Mouse (Mus musculus): ENCODE results near the gene Ascl2.

Gene Ascl2

DNA sequence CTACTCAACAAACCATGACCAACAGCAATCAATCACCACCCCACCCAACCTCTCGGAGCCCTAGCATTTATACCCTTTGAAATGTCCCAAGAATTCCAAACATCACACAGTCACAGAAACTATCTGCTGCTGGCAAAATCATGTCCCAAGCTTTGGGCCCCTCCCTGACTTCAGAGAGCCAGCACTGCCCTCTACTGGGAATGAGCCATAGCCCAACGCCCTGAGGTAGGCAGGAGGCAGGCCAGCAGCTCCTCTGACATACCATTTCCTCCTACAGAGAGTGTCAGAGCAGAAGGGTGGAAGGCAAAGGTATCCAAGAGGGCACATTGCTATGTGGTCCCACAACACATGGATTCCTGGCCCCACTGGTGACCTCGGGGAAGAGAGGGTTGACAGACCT is 33.6 kb upstream of the Ascl2 start:
- no peak for DNase-seq (ENCODE audit: low spot score in 2 of 2)

DNA sequence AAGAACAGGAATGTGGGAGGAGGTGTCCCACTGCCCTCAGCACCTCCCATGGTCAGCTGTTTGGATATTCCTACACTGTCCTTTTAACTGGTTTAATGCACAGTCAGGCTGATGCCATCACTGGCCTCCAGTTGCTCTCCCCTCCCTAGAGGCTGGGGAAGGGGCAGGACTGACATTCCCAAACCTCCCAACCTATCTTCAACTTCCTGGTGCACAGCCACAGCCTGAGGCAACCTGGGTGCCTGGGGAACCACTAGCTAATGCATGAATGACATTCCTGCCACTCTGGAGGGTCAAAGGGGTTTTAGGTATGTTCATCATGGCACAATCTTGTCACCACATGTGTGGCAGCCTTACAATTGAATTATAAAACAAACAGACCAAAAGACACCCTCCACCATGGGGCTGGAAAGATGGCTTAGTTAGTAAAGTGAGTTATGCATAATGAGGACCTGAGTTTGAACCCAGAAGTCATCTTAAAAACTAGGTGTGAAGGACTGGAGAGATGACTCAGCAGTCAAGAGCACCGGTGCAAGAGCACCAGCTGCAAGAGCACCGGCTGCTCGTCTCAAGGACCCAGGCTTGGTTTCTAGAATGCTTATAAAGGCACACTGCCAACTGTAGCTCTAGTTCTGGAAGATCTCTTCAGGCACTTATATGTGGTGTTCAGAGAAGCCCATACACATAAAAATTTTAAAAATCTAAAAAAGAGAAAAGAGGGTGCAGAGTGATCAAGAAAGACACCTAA is 28.5 kb upstream of the Ascl2 start:
- no peak for DNase-seq (ENCODE audit: low spot score in 2 of 2)

DNA sequence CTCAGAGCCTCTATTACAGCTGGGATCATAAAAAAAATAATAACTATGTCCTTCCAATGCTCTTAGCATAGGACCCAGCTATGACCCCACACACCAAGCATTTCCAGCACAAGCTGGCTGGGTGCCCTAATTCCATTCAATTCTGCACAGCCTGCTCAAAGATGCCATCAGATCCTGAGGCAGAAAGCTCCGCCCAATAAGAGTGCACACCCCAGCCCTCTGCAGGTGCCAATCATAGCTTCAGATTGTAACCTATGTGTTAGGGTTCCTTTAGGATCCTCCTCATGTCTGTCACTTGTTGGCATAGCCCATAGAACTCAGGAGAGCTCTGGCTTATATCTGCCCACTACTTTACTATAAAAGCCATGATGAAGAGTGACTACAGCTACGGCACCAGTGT is 27.9 kb upstream of the Ascl2 start:
- no peak for DNase-seq (ENCODE audit: low spot score in 2 of 2)

DNA sequence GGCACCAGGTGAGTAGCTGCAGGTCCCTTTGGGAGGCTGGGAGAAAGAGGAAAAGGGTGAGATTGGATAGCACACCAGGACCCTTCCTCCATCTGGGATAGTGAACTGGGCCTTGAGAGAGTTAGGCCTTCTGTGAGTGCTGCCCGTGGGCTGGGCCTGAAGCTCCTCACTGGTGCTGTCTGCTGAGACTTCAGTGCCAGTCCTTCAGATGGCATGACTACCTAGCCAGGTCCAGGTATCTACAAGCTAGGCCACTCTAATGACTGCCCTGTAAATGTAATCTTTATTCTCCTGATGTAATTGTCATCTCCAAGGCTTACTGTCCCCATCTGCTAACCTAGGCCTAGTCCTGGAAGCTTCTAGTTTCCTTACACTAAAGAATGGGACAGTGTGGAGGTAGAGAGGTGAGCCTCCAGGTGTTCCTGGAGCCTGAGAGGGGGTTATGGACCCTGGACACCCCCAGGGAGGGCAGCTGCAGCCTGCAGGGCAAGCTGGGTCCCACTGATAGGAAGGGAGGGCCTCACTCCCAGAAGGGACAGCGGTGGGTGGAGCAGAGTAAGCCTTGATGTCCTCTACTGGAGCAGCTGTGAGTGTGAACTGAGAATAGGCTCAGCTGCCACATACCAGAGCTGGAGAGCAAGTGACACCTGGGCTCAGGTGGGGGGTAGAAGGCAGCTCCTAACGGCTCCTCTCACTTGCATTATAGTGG is 26.7 kb upstream of the Ascl2 start:
- no peak for DNase-seq (ENCODE audit: low spot score in 2 of 2)

GRCm38 (mm10) chr7:142995004-142995403 is 25.9 kb upstream of the Ascl2 start:
- DNase-seq (ENCODE audit: low spot score in 2 of 2) = no peak

- no peak for DNase-seq (ENCODE audit: low spot score in 2 of 2)
Measured at GRCm38 (mm10) chr7:142987718-142988117, 18.7 kb upstream of the Ascl2 start.

DNA sequence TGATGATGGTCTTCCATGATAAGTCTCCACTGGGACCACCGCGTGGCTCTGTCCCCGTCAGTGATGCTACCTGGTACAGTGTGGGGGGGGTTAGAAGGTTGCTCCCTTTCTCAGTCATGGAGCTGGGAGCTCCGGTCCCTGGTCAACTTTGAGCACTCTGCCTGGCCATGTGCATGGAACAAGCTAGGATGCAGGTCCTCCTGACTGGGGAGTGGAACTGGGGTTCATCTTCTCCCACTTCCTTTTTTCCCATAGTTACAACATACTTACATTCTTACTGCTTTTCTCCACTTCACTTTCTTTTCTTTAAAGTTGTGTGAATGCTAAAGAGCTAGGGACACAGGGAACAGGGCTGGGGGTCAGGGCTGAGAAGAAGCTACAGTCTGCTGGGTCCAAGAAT is 16.1 kb upstream of the Ascl2 start:
- no peak for DNase-seq (ENCODE audit: low spot score in 2 of 2)

GRCm38 (mm10) chr7:142981908-142982307 is 12.8 kb upstream of the Ascl2 start:
- DNase-seq (ENCODE audit: low spot score in 2 of 2) = no peak

DNA sequence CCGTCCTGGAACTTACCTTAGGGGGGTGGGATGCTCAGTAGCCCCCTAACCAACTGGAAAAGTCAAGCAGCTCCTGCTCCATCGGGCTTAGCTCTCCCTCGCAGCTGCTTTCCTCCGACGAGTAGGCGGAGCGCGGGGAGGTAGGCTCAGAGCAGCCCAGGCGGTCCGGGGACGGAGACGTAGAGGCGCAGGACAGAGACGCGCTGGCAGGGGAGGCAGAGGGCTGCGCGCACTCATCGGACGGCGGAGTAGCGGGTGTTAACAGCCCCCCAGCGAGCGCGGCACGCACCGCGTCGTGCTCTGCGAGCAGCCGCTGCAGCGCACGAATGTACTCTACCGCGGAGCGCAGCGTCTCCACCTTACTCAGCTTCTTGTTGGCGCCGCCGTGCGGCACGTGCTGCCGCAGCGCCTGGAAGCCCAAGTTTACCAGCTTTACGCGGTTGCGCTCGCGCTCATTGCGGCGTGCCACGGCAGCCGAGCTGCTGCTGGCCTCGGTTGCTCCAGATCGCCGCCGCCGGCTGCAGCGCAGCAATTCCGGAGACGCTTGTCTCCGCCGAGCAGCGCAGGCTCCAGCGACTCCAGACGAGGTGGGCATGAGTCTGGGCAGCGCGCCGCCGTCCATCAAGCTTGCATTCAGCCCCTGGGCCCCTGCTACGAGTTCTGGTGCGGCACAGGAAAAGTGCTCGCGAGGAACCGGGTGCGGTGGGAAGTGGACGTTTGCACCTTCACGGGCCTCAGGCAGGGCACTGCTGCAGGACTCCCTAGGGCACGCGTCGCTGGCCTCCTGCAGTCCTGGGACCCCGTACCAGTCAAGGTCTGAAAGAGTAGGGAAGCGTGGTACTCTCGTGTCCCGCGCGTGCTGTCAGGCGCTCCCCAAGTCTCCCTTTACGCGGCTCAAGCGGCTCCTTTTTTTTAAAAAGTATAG is 918 bp downstream of the Ascl2 start:
- peak; percentile 6 to 41 for DNase-seq (ENCODE audit: low spot score in 2 of 2)

DNA sequence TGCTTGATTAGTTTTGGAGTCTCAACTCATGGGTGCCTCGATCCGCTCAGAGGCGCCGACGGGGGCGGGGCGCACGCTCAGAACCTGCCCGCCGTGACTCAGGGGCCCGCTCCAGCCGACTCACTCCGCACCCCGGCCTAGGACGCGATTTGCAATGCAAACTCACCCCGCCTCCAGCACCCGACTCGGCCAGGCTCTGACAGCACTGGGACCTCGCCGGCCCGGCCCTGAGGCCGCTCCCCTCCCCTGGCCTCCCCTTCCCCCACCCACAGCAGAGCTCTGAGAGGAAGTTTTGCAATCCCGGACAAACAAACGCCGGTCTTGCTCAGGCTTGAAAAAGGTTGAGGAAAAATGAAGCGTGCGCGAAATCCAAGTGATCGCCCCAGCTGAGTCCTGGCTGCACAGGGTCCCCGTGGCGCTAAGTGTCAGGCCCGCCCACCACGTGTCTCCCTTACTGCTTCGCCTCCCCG is 1.6 kb downstream of the Ascl2 start:
- no peak for DNase-seq (ENCODE audit: low spot score in 2 of 2)

DNA sequence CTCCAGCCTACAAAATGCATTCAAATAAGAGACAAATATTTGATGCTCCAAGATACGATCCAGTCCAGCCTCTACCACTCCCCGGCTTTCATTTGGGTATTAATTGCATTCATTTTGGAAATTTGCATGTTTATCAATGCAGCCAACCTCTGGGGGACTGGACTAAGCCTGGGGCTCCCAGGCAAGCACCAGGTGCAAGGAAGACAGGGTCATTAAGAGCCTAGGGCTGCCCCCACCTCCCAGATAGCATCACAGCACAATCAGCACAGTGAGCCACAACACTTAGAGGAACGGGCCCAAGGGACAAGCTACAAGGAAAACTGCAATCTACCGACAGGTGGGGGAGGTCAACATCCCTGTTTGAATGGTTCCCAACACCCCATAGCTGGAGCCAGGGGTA is 9.3 kb downstream of the Ascl2 start:
- no peak for DNase-seq (ENCODE audit: low spot score in 2 of 2)

DNA sequence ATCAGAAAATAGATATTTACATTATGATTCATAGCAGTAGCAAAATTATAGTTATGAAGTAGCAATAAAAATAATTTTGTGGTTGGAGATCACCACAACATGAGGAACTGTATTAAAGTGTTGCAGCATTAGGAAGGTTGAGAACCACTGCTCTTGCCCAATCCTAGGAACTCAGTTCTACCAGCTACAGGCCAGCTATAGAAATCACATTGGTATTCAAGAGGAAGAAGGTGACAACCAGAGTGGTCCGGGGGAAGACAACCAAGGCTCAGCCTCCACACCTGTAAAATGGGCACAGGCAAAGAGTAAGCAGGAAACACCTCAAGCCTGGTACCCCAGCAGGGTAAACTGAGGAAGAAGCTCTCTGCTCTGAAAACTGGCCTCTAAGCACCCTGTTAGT is 10.2 kb downstream of the Ascl2 start:
- no peak for DNase-seq (ENCODE audit: low spot score in 2 of 2)

GRCm38 (mm10) chr7:142956018-142956417 is 13.0 kb downstream of the Ascl2 start:
- DNase-seq (ENCODE audit: low spot score in 2 of 2) = no peak

GRCm38 (mm10) chr7:142949568-142949967 is 19.5 kb downstream of the Ascl2 start:
- DNase-seq (ENCODE audit: low spot score in 2 of 2) = no peak

DNA sequence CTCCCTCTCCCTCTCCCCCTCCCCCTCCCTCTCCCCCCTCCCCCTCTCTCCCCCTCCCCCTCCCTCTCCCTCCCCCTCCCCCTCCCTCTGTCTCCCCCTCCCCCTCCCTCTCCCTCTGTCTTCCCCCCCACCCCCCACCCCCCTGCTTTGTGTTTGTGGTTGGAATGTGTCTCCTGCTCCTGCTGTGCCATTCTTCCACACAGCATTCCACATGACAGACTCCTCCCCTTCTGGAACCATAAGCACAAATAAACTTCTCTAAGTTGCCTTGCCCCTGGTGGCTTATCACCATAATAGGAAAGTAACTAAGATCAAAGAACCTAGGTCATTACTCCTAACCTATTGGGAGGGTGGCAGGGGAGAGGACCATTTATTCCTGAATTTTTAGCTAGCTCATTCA is 31.4 kb downstream of the Ascl2 start:
- DNase-seq (ENCODE audit: low spot score in 2 of 2) = no peak

DNA sequence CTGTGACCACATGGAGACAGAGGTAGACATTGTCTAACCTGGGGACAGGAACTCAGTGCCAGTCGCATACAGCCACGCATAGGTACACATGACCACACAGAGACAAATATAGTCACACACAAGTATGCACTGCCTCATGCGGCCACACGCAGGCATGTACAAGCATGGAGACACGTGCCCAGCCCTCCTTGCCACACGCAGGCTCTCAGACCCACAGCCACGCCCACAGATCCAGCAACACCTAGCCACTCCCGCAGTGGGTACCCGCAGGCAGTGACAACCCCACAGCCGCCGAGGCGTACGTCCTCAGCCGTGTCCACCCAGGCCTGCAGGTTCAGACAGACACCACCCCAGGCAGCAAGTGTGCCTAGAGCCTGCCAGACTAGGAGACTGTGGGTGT is 33.4 kb downstream of the Ascl2 start:
- DNase-seq (ENCODE audit: low spot score in 2 of 2) = no peak

DNA sequence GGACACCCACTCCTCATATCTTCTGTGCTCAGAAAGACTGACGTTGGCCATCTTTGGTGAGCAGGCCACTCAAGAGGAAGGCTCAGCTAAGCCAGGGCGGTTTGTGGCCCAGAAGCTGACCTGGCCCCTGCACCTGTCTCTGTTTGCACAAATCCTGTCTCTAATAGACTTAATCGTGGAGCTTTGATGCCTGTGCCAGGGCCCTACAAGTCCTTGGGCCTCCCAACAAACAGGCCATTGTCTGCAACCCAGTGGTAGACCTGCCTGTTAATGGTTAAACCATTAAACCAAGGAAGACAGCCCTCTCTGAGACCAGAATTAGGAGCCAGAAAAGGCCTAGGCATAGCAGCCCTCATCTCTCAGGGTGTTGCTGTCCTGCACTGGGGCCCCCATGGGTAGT is 36.6 kb downstream of the Ascl2 start:
- no peak for DNase-seq (ENCODE audit: low spot score in 2 of 2)

- DNase-seq (ENCODE audit: low spot score in 2 of 2) = no peak
Measured at GRCm38 (mm10) chr7:142931028-142931427, 38.0 kb downstream of the Ascl2 start, which contains the start of gene Th. Th (minus strand) TSS chr7:142931128.

- no peak for DNase-seq (ENCODE audit: low spot score in 2 of 2)
Measured at GRCm38 (mm10) chr7:142929516-142929915, 39.5 kb downstream of the Ascl2 start.

DNA sequence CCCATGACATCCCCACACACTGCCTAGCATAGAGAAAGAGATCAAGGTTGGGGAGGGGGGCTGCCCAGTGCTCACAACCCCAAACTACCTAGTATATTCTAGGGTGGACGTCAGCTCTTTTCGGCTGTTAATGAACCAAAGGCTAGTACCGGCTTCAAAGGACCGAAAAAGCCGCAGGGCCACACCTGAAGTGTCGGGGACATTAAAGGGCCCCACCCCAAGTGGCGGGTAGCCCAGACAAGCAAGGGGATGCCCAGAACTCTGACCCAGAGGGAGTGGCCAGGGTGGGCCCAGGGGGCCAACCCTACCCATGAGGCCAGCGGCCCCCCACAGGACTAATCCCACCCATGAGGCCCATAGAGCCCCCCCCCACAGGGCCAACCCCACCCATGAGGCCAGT is 41.8 kb downstream of the Ascl2 start:
- no peak for DNase-seq (ENCODE audit: low spot score in 2 of 2)

DNA sequence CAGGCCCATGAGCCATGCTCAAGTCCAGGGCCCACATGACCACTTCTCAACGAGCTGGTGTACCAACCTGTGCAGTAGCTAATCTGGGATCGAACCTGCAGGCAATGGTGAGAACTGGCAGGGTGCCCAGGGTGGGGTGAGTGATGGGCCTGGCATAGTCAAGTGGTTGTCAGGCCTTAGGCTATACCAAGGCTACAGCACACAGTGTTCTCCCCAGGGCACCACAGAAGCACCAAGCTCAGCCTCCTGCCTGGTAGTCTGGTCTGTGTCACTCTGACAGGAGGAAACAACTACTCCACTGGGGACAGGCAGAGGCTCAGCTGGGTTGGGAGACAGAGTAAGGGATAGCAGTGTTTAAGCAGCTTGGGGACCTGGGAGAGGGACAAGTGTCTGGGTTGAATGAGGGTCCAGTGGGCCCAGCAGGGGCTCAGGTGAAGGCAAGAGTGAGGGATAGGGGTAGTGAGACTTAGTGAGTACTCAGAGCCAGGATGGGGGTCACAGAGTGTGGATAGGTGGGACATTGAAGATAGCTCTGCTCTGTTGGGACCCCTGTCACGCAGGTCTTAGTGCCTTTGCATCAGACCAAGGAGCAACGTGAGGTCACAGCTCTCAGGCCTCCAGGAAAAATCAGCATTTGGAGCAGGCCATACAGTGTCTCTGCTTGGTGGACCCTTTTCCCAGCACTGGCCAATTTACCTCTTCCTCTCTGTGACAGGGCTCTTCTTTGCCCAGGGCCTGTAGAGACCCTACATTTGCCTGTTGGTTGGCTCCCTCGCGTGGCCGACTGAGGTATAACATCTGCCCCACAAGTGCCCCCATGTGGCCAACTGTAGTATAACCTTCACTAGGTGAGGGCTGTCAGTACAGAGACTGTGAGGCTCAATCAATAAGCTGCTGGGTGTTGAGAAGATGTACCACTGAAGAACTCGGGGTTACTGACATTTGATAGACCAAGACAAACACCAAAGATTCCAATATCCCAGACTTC is 50.1 kb downstream of the Ascl2 start:
- DNase-seq (ENCODE audit: low spot score in 2 of 2) = peak; percentile 35 to 76
